Mouse (Mus musculus) midbrain, embryonic 15.5 days (tissue): ENCODE results near the gene Btnl9. TPM values are rescaled to one million over a fixed set of nuclear protein-coding genes. Genes with fewer than 3 reads are reported as not detected.

Experiments used
- ATAC-seq: fragments of 200-750 bp; cut with Nextera tagmentation; replicated peaks from 2 replicates; pipeline ENCODE4 v1.8.0; 2017; ENCODE audit warnings: moderate TSS enrichment
- H3K27ac ChIP-seq: fragments of 300-500 bp; sonication (generic); 2 replicates; pipeline ENCODE4 v1.5.1; 2015; ENCODE audit warnings: mild to moderate bottlenecking, inconsistent platforms
- H3K27me3 ChIP-seq: fragments of 300-500 bp; sonication (generic); replicated peaks from 2 replicates; pipeline ENCODE4 v1.6.1; 2015; ENCODE audit warnings: inconsistent platforms
- H3K36me3 ChIP-seq: fragments of 300-500 bp; sonication (generic); replicated peaks from 2 replicates; pipeline ENCODE4 v1.6.1; 2015; ENCODE audit warnings: inconsistent platforms
- H3K4me1 ChIP-seq: fragments of 300-500 bp; sonication (generic); 2 replicates; pipeline ENCODE4 v1.6.1; 2015; ENCODE audit warnings: inconsistent platforms
- H3K4me2 ChIP-seq: fragments of 300-500 bp; sonication (generic); 2 replicates; pipeline ENCODE4 v1.6.1; 2015; ENCODE audit warnings: inconsistent platforms, mild to moderate bottlenecking, moderate library complexity
- H3K4me3 ChIP-seq: fragments of 300-500 bp; sonication (generic); 2 replicates; pipeline ENCODE4 v1.5.1; 2015; ENCODE audit warnings: mild to moderate bottlenecking, inconsistent platforms
- H3K9ac ChIP-seq: fragments of 300-500 bp; sonication (generic); 2 replicates; pipeline ENCODE4 v1.6.1; 2015; ENCODE audit warnings: mild to moderate bottlenecking, inconsistent platforms
- H3K9me3 ChIP-seq: fragments of 300-500 bp; sonication (generic); 2 replicates; pipeline ENCODE4 v1.6.1; 2016; ENCODE audit warnings: inconsistent platforms
- WGBS: fragments of 180-500 bp; shearing (Covaris S2); methylation state at CpG from one replicate; pipeline ENCODE4 v1.1.7; 2015; ENCODE audit warnings: mixed read lengths; 5-methylcytosine and 5-hydroxymethylcytosine counted together
- polyA plus RNA-seq: library from polyadenylated mRNA; unstranded; fragments of >200 nt; fragmentation: Nextera tagmentation; extraction: Ambion mirVana; gene quantifications from 2 replicates; pipeline ENCODE4 v1.2.1, GENCODE M21; 2015

Gene Btnl9
- polyA plus RNA-seq, 1 experiment from 2014 or later: 0.15 TPM

DNA sequence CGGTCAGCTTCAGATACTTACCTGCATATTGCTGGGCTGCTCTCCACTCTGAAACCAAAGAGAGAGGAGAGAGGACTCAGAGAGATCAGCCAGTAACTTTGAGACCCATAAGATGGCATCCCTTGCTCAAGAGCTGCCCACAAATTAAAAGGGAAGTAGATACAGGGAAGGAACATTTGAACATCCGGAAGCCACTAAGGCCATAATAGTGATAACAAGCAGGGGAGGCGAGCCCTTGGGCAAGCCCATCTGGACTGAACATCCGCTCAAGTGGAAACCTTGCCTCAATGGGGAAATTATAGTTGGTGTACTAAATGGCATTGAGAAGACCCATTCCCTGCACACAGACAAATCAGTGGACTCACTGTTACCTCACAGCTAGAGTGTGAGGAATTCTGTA is 16.4 kb downstream of the Btnl9 start:
- Histone ChIP-seq H3K36me3 (no peaks in the 10 kb centered on the region), H3K27me3 (peaks cover 5% of the 10 kb centered on the region; the same call in 1 of the 2 replicates)
- ATAC-seq: no peak

DNA sequence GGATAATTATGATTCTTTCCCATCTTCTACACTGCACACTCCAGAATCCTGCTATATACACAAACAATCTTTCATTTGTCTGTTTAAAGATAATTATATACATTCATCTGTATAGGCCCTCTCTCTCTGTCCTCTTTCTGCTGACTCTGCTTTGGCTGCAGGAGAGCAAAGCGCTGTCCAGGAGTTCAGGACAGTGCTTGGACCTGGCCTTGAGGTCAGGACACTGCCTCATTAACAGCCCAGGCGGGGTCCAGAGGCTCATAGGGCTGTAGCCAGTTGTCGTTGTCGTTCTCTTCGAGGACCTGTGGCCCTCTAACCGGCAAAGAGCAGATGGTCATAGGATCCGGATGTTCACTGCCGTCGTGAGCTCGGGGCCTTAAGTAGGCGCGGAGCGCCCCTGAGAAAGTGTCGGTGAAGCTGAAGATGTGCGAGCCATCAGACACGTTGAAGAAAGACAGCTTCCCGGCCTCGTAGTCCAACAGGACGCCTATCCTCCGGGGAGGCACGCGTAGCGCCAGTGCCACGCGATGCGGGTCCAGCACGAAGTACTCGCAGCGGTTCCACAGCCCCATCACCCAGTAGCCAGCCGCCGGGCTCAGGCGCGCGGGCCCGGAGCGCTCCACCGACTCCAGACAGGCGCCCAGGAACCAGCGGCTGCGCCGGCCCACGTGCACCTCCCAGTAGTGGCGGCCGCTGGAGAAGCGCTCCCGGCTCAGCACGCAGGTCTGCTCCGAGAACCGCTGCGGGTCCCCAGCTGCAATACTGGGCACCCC is 17.9 kb downstream of the Btnl9 start:
- Histone ChIP-seq H3K4me1 (peaks cover 8% of the 10 kb centered on the region), H3K9me3 (no peaks in the 10 kb centered on the region), H3K4me3 (peak overlapping the region; percentile 44), H3K27me3 (peaks cover 5% of the 10 kb centered on the region; the same call in 1 of the 2 replicates), H3K27ac (no peak overlapping the region), H3K9ac (peak overlapping the region; percentile 43), H3K4me2 (peak overlapping the region; percentile 87), H3K36me3 (no peaks in the 10 kb centered on the region)
- ATAC-seq: peak; percentile 90
- WGBS: 8% methylated on average over 50 of the region's 50 CpGs

More for the DNA sequence above, 16.4 kb downstream of the Btnl9 start:
- WGBS: 96% methylated on average over 4 of the region's 4 CpGs
- no peaks in the 10 kb centered on the region for H3K9me3 ChIP-seq
- no peak overlapping the region for H3K4me3 ChIP-seq
- no peak overlapping the region for H3K9ac ChIP-seq
- peaks cover 8% of the 10 kb centered on the region for H3K4me1 ChIP-seq
- H3K4me2 ChIP-seq: no peak overlapping the region
- H3K27ac ChIP-seq: no peak overlapping the region

DNA sequence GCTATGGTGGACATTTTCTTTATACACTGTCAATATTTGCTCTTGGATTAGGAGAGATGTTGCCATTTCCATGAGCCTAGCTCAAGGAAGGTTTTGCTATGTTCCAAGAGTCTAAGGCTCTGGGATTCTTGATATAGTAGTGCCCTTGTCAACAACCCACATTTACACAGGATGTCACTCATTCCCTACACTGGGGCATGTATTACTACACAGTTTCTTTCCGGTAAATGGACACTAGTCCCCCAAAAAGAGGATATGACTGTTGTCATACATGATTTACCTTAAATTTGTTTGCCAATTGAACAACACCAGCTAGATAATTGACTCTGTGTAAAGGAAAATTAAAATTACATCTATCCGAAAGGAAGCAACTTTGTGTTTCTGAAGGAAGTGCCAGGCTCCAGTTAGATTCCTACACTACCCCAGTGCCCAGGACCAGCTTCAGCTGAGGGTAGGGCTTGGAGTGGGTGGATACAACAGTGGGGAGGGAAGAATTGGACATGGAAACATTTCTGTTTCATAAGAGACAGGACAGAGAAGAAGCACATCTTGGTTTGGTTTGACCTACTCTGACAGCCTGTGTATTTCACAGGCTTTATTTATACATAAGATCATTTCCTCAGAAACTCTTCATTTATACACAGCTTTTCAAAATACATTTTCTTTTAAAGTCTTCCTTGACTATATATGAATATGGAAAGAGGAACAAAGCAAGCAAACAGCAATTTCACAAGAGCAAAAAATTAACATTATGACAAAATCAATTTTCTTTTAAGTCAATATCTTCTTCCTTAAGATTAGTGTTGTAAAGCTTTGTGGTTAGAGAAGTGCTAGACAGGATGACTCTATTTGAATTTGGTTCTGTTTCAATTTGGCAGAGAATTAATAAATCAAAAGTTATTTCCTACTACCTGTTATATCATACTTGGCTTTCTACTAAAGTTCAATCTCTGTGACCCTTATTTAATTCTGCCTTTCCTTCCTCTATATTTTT is 29.8 kb downstream of the Btnl9 start:
- no peaks in the 10 kb centered on the region for H3K9me3 ChIP-seq
- no peaks in the 10 kb centered on the region for H3K36me3 ChIP-seq
- H3K4me3 ChIP-seq: no peak overlapping the region
- H3K27me3 ChIP-seq: no peaks in the 10 kb centered on the region
- no peak overlapping the region for H3K27ac ChIP-seq
- WGBS: 91% methylated on average over 2 of the region's 2 CpGs
- no peak for ATAC-seq
- H3K9ac ChIP-seq: no peak overlapping the region
- H3K4me1 ChIP-seq: no peaks in the 10 kb centered on the region
- H3K4me2 ChIP-seq: no peak overlapping the region

DNA sequence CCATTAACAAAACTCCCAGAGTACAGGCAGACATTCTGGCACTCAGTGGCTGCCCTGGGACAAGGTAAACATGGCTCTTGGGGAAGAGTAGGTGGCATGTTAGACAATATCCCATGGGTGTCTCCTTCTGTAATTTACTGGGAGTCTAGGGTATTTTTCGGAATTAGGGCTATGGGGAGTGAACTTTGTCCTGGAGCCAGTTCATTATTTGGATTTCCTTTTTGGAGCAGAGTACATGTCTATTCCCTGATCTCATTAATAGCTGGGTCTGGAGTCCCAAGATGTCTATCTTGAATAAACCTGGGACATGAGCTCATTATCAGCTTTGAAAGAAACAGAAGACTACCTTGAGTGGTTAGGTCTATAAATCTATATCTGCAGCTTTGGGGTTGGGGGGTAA is 32.9 kb downstream of the Btnl9 start, which contains the start of gene Olfr1394:
TSS of gene Olfr1394 (plus strand) at position 301 of the 400 bp plus-strand sequence.
- Histone ChIP-seq H3K9ac (no peak within 1 kb of the TSS), H3K9me3 (no peaks in the 10 kb centered on the region), H3K27me3 (no peaks in the 10 kb centered on the region), H3K36me3 (no peaks in the 10 kb centered on the region), H3K4me1 (no peaks in the 10 kb centered on the region), H3K4me2 (no peak within 1 kb of the TSS), H3K4me3 (no peak within 1 kb of the TSS), H3K27ac (no peak within 1 kb of the TSS)
- no peak for ATAC-seq
- WGBS: 83% methylated on average over 1 of the region's 1 CpGs

DNA sequence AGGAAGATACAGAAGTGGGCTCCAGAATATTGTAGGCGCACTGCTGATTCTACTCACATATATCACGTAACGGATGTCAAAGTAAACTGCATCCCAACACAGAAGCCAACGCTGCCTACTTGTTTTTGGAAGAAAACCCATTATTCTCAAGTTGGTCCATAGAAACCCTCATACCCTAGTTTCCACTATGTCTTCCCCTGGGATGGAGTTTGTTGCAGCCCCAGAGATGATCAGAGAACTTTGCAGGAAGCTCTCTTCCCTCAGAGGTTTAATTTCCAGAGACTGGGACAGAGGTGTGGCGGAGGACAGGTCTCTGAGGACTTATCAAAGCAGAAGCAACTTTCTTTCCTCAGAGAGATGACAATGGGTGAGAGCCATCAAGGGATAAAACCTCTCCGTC is 45.0 kb downstream of the Btnl9 start, which contains the start of gene Olfr1395:
TSS of gene Olfr1395 (plus strand) at position 301 of the 400 bp plus-strand sequence.
- no peak for ATAC-seq
- H3K4me2 ChIP-seq: no peak within 1 kb of the TSS
- H3K4me1 ChIP-seq: no peaks in the 10 kb centered on the region
- H3K27ac ChIP-seq: no peak within 1 kb of the TSS
- 93% methylated on average over 6 of the region's 6 CpGs for WGBS
- no peaks in the 10 kb centered on the region for H3K36me3 ChIP-seq
- no peak within 1 kb of the TSS for H3K9ac ChIP-seq
- no peak within 1 kb of the TSS for H3K4me3 ChIP-seq
- H3K27me3 ChIP-seq: no peaks in the 10 kb centered on the region
- H3K9me3 ChIP-seq: no peaks in the 10 kb centered on the region

DNA sequence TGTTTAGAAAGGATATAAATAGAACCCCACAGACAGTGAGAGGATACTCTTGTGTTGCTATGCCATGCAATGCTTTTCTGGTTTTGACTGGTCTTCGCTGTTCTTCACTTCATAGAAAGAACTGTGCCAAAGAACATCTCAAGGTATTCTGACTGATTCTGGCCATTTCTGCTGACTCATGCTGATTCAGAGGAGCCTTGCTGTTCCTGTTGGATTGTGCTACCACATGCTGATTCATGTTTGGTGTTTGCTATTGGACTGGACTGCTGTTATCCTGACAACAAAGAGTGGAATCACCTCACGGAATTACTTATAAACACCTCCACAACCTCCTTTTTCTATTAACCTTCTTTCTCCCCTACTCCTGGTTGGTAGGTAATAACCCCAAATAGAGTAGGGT is 62.8 kb downstream of the Btnl9 start:
- Histone ChIP-seq H3K4me1 (no peaks in the 10 kb centered on the region), H3K36me3 (no peaks in the 10 kb centered on the region), H3K4me2 (no peak overlapping the region), H3K9me3 (no peaks in the 10 kb centered on the region), H3K27me3 (no peaks in the 10 kb centered on the region), H3K4me3 (no peak overlapping the region), H3K9ac (no peak overlapping the region), H3K27ac (no peak overlapping the region)
- 87% methylated on average over 2 of the region's 2 CpGs for WGBS
- ATAC-seq: no peak

DNA sequence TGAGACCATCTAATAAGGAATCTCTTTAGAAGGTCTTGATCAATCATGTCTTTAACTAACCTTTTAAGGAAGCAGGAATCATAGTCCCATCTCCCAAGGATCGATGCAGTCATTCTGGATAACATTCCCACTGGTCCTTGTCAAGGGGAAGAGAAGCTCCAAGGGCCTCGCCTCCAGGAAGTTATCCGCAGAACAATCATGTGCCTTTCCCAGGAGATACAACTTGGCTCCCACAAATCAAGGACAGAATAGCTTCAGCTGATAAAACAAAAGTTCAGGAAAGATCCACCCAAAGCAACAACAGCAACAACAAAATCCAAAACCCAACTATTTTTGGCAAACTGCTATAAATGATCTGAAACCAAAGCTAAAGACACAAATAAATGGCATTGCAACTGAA is 67.3 kb downstream of the Btnl9 start:
- ATAC-seq: no peak
- Histone ChIP-seq H3K4me2 (no peak overlapping the region), H3K9ac (no peak overlapping the region), H3K9me3 (no peaks in the 10 kb centered on the region), H3K4me3 (no peak overlapping the region), H3K4me1 (no peaks in the 10 kb centered on the region), H3K36me3 (no peaks in the 10 kb centered on the region), H3K27ac (no peak overlapping the region), H3K27me3 (no peaks in the 10 kb centered on the region)
- 90% methylated on average over 3 of the region's 3 CpGs for WGBS

Other genes with a start within 250 kb of the Btnl9 start
- gene Psme2b, start 241.0 kb downstream of the Btnl9 start, polyA plus RNA-seq: 1.3 and 1.8 TPM in 2 replicates
- not detected in 2 replicates for gene Olfr56, start 208.3 kb downstream of the Btnl9 start, polyA plus RNA-seq
- gene 9930111J21Rik1, start 207.8 kb downstream of the Btnl9 start, polyA plus RNA-seq: 0.33 and 0.37 TPM in 2 replicates
- not detected in 2 replicates for gene Gm12185, start 194.9 kb downstream of the Btnl9 start, polyA plus RNA-seq
- not detected in 2 replicates for gene Tgtp1, start 193.0 kb downstream of the Btnl9 start, polyA plus RNA-seq
- 0.37 and 0.38 TPM in 2 replicates for gene 9930111J21Rik2, start 135.9 kb downstream of the Btnl9 start, polyA plus RNA-seq
- 0.68 TPM in 1 of 2 replicates, not detected in the other for gene Tgtp2, start 123.0 kb downstream of the Btnl9 start, polyA plus RNA-seq
- gene Ifi47, start 110.6 kb downstream of the Btnl9 start, polyA plus RNA-seq: 0.35 and 0.56 TPM in 2 replicates
- gene Olfr1396, start 72.3 kb downstream of the Btnl9 start, polyA plus RNA-seq: 0.11 TPM in 1 of 2 replicates, not detected in the other
- not detected in 2 replicates for gene Olfr1395, start 44.9 kb downstream of the Btnl9 start, polyA plus RNA-seq
- gene Olfr1394, start 32.8 kb downstream of the Btnl9 start, polyA plus RNA-seq: not detected in 2 replicates
- gene Zfp62, start 16.1 kb upstream of the Btnl9 start, polyA plus RNA-seq: 45.1 and 46.0 TPM in 2 replicates
- gene Mgat1, start 57.0 kb upstream of the Btnl9 start, polyA plus RNA-seq: 35.3 and 35.4 TPM in 2 replicates
- 0.05 TPM in 1 of 2 replicates, not detected in the other for gene Olfr1393, start 91.1 kb upstream of the Btnl9 start, polyA plus RNA-seq
- 0.04 and 0.05 TPM in 2 replicates for gene Olfr1392, start 98.1 kb upstream of the Btnl9 start, polyA plus RNA-seq
- not detected in 2 replicates for gene Olfr10, start 117.6 kb upstream of the Btnl9 start, polyA plus RNA-seq
- not detected in 2 replicates for gene Olfr1391, start 135.6 kb upstream of the Btnl9 start, polyA plus RNA-seq
- not detected in 2 replicates for gene Olfr1390, start 148.0 kb upstream of the Btnl9 start, polyA plus RNA-seq
- not detected in 2 replicates for gene Olfr1389, start 235.9 kb upstream of the Btnl9 start, polyA plus RNA-seq
- 0.05 TPM in 1 of 2 replicates, not detected in the other for gene Olfr1388, start 249.5 kb upstream of the Btnl9 start, polyA plus RNA-seq